Mouse (Mus musculus): ENCODE results near the gene Prkcz. TPM values are rescaled to one million over a fixed set of nuclear protein-coding genes. Genes with fewer than 3 reads are reported as not detected.

Gene Prkcz
- polyA plus RNA-seq, 1 experiment from 2014 or later, result 17.6 TPM

DNA sequence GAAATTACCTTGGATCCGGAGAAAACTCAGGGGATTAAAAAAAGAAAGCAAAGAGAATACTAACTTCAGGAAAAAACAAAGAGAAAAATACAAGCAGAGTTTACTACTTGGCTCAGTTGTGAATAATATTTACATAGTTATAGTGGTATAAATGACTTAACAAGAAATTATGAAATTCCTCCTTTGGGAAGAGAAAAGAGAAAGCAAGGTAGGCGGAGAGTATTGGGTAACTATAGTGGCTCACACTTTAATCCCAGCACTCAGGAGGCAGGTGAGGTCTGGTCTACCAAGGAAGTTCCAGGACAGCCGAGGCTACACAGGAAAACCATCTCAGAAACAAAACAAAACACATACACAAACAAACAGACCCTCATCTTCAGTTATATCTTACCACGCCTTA, 133.2 kb downstream of the Prkcz start:
- no peak overlapping the region for H3K4me2 ChIP-seq
- 85% methylated on average over 4 of the region's 4 CpGs for WGBS
- no peak overlapping the region for H3K9ac ChIP-seq (ENCODE audit: low read length)
- DNase-seq (ENCODE audit: low spot score, missing footprints) (no peak), ATAC-seq (ENCODE audit: low FRiP score) (no peak)
- H3K4me3 ChIP-seq (ENCODE audit: low read depth, low read length), result no peak overlapping the region
- H3K9me3 ChIP-seq (ENCODE audit: control insufficient read depth, low read length), result no peaks in the 10 kb centered on the region
- peaks cover 5% of the 10 kb centered on the region; the same call in 1 of the 2 replicates for H3K4me1 ChIP-seq (ENCODE audit: control insufficient read depth, insufficient read depth, low read length)
- no peaks in the 10 kb centered on the region for H3K36me3 ChIP-seq (ENCODE audit: control insufficient read depth, insufficient read depth, low read length)
- no peaks in the 10 kb centered on the region for H3K27me3 ChIP-seq (ENCODE audit: control insufficient read depth, insufficient read depth, low read length)
- H3K27ac ChIP-seq (ENCODE audit: low read depth, low read length), result no peak overlapping the region

DNA sequence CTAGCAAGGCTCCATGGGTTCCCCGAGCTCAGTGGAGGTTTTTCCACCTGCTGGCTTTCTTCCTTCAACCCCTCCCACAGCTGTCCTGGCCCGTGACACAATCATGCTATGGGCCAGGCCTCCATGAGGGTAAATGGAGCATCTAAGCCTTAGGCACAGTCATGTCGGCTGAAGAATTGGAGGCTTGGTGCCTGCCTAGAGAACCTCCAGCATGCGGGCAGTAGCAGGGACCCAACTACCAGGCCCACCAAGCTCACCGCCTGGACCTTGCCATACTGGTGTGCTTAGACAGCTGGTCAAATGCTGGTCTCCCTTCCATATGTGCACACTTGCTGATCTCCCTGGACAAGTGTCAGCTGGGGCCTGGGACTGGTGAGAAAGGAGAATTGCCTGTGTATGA, 135.2 kb downstream of the Prkcz start:
- Histone ChIP-seq H3K4me1 (ENCODE audit: control insufficient read depth, insufficient read depth, low read length) (peaks cover 8% of the 10 kb centered on the region), H3K36me3 (ENCODE audit: control insufficient read depth, insufficient read depth, low read length) (no peaks in the 10 kb centered on the region), H3K27ac (ENCODE audit: low read depth, low read length) (no peak overlapping the region), H3K9me3 (ENCODE audit: control insufficient read depth, low read length) (no peaks in the 10 kb centered on the region), H3K4me2 (no peak overlapping the region), H3K27me3 (ENCODE audit: control insufficient read depth, insufficient read depth, low read length) (no peaks in the 10 kb centered on the region), H3K9ac (ENCODE audit: low read length) (no peak overlapping the region), H3K4me3 (ENCODE audit: low read depth, low read length) (no peak overlapping the region)
- no peak for ATAC-seq (ENCODE audit: low FRiP score)
- no peak for DNase-seq (ENCODE audit: low spot score, missing footprints)
- 83% methylated on average over 5 of the region's 5 CpGs for WGBS

DNA sequence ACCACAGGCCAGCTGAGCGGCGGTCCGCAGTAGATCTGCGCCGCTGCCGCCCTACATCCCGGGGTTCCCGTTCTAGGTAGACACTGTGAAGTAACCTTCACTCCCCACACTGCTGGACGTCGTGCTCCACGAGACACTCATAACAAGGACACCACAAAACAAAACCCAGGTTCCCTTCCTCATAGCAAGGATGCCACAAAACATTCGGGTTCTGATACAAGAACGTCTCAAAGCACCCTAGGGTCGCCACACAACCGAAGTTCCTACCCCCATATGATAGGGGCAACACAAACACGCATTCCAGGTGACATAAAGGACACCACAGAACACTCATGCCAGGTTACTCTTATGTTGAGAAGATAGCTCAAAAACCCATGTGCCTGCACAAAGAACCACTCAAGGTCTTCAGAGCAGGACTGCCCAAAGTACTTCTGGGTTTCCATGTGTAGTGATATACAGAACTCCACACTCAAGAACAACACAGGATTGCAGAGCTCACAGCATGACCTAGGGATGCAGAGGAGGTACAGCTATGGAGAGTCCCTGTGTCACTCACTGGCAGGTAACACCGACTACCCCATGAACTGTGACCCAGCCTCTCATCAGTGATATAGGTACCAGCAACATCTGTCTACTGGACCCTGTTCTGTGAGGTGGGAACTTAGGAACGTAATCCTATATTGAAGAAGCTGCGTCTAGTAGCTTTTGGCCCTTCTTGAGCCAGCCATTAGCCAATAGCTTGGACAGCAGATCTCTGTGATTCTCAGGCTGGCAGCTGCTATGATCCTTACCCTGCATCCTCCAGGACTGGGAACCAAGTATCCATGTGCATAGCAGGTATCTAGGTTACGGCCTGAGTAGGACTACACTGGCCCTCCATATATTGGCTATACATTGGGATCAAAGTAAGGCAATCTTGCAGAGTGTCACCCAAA, 137.3 kb downstream of the Prkcz start:
- no peak for ATAC-seq (ENCODE audit: low FRiP score)
- Histone ChIP-seq H3K4me2 (peak overlapping the region; percentile 50), H3K4me3 (ENCODE audit: low read depth, low read length) (peak overlapping the region; percentile 96), H3K9ac (ENCODE audit: low read length) (peak overlapping the region; percentile 68), H3K27ac (ENCODE audit: low read depth, low read length) (peak overlapping the region; percentile 64), H3K36me3 (ENCODE audit: control insufficient read depth, insufficient read depth, low read length) (no peaks in the 10 kb centered on the region), H3K4me1 (ENCODE audit: control insufficient read depth, insufficient read depth, low read length) (peaks cover 24% of the 10 kb centered on the region), H3K9me3 (ENCODE audit: control insufficient read depth, low read length) (no peaks in the 10 kb centered on the region), H3K27me3 (ENCODE audit: control insufficient read depth, insufficient read depth, low read length) (no peaks in the 10 kb centered on the region)
- peak; percentile 94 for DNase-seq (ENCODE audit: low spot score, missing footprints)
- 35% methylated on average over 20 of the region's 20 CpGs for WGBS

DNA sequence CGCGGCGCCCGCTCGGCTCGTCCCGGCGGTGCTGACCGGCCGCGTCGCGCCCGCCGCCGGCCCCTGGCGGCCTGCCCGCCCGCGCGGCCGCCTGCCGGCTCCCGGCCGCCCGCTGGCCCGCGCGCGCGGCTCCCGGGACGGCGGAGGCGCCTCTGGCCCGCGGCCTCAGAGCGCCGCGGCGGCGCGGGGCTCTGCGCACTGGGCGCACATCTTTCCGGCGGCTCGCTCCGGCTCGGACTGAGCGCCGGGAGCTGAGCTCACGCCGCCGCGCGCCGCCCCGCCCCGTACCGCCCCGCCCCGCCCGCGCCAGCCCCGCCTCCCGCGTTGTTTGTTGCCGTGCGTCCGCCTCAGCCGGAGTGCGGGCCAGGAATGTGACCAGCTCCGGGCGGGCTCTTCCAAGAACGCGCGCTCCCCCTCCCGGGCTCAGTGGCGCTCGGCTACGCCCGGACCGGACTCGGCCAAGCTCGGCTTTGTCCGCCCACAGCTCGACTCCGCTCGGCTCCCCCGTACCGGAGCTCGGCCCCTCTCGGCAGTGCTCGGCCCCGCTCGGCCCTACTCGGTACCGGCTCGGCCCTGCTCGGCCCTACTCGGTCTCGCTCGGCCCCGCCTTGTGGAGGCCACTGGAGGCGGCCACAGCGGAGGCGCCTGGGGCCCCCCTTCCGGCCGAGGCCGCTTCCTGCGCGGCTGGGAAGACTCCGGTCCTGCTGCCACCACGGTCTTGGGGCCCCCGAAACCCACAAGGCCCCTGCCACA, 138.1 kb downstream of the Prkcz start:
- Histone ChIP-seq H3K4me2 (peak overlapping the region; percentile 99), H3K4me3 (ENCODE audit: low read depth, low read length) (peak overlapping the region; percentile 96), H3K36me3 (ENCODE audit: control insufficient read depth, insufficient read depth, low read length) (no peaks in the 10 kb centered on the region), H3K27me3 (ENCODE audit: control insufficient read depth, insufficient read depth, low read length) (no peaks in the 10 kb centered on the region), H3K9ac (ENCODE audit: low read length) (peak overlapping the region; percentile 95), H3K27ac (ENCODE audit: low read depth, low read length) (peak overlapping the region; percentile 64), H3K9me3 (ENCODE audit: control insufficient read depth, low read length) (no peaks in the 10 kb centered on the region), H3K4me1 (ENCODE audit: control insufficient read depth, insufficient read depth, low read length) (peaks cover 31% of the 10 kb centered on the region)
- DNase-seq (ENCODE audit: low spot score, missing footprints) (peak; percentile 100), ATAC-seq (ENCODE audit: low FRiP score) (peak; percentile 99)
- WGBS, result under 1% methylated on average over 54 of the region's 116 CpGs

DNA sequence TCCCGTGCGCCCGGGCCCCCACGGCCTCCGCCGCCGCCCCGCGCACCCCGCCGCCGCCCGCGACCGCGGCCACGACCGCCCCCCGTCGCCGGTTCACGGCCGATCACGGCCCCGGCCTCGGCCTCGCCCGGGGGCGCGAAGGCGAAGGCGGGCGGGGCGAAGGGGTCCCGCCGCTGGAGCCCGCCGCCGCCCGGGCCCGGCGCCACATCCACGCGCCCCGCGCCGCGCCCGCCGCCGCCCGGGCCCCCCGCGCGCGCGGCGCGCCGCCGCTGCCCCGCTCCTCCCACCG, 138.7 kb downstream of the Prkcz start, which contains the start of gene Ski:
Gene Ski, minus strand, starts transcription at position 41 of the 289 bp plus-strand sequence.
- DNase-seq (ENCODE audit: low spot score, missing footprints) (no peak), ATAC-seq (ENCODE audit: low FRiP score) (no peak)
- H3K4me1 ChIP-seq (ENCODE audit: control insufficient read depth, insufficient read depth, low read length), result peaks cover 33% of the 10 kb centered on the region
- no peaks in the 10 kb centered on the region for H3K27me3 ChIP-seq (ENCODE audit: control insufficient read depth, insufficient read depth, low read length)
- peak within 1 kb of the TSS; percentile 96 for H3K4me3 ChIP-seq (ENCODE audit: low read depth, low read length)
- no peaks in the 10 kb centered on the region for H3K9me3 ChIP-seq (ENCODE audit: control insufficient read depth, low read length)
- peak within 1 kb of the TSS; percentile 99 for H3K4me2 ChIP-seq
- peak within 1 kb of the TSS; percentile 64 for H3K27ac ChIP-seq (ENCODE audit: low read depth, low read length)
- H3K36me3 ChIP-seq (ENCODE audit: control insufficient read depth, insufficient read depth, low read length), result no peaks in the 10 kb centered on the region
- under 1% methylated on average over 37 of the region's 63 CpGs for WGBS
- peak within 1 kb of the TSS; percentile 95 for H3K9ac ChIP-seq (ENCODE audit: low read length)

DNA sequence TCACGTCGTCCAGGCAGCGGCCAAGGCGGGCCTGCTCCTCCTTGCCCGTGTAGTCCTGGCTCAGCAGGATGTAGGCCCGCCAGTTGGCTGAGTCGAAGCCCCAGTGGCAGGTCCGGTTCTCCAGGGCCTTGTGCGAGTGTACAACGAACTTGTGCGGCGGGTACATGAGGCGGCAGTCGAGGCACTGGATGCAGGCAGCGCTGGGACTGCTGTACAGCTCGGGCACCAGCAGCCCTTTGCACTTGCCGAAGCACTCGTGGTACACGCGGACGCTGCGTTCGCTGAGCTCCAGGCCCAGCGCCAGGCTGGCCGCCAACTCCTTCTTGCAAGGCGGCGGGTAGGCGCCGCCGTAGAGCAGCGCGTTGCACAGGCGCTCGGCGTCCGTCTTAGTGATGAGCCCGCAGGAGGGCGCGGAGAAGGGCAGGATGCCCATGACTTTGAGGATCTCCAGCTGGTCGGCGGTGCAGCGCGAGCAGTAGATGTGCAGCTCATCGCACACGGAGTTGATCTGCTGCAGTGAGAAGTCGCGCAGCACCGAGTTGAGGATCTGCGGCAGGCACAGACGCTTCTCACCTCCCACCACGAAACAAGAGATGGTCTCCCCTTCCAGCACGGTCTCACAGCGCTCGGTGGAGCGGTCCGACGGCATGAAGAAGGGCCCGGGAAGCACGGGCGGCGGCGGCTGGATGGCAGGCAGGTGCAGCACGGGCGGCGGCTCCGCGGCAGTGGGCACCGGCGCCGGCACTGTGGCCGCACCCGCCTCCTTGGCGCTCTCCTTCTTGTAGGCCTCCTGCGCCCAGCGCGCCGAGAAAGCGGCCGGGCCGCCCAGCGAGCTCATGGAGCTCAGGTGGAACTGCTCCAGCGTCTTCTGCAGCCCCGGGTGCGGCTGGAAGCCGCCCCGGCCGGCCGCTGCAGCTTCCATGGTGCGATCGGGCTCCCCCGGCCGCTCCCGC, 139.3 kb downstream of the Prkcz start:
- Histone ChIP-seq H3K4me1 (ENCODE audit: control insufficient read depth, insufficient read depth, low read length) (peaks cover 37% of the 10 kb centered on the region), H3K4me2 (peak overlapping the region; percentile 99), H3K27ac (ENCODE audit: low read depth, low read length) (peak overlapping the region; percentile 48), H3K36me3 (ENCODE audit: control insufficient read depth, insufficient read depth, low read length) (no peaks in the 10 kb centered on the region), H3K9ac (ENCODE audit: low read length) (peak overlapping the region; percentile 95), H3K4me3 (ENCODE audit: low read depth, low read length) (peak overlapping the region; percentile 96), H3K9me3 (ENCODE audit: control insufficient read depth, low read length) (no peaks in the 10 kb centered on the region), H3K27me3 (ENCODE audit: control insufficient read depth, insufficient read depth, low read length) (no peaks in the 10 kb centered on the region)
- peak; percentile 97 for DNase-seq (ENCODE audit: low spot score, missing footprints)
- no peak for ATAC-seq (ENCODE audit: low FRiP score)
- WGBS, result under 1% methylated on average over 74 of the region's 93 CpGs

DNA sequence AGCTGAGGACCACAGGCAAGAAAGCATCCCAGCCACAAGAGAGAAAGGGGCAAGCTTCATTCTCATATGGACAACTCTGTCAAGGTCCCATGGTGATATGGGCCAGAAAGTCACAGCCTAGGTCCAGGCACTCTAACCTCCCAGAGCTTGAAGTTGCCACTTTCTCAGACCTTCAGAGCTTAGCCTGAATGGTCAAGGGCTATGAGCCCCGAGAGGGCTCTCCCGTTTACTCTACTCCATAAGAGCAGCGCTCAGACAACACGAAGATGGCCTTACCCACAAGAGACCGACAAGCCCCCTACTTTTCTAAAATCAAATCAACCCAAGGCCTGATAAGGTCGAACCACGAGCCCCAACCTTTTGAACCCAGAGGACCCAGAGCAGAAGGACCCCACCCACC, 140.1 kb downstream of the Prkcz start:
- Histone ChIP-seq H3K27me3 (ENCODE audit: control insufficient read depth, insufficient read depth, low read length) (no peaks in the 10 kb centered on the region), H3K9ac (ENCODE audit: low read length) (peak overlapping the region; percentile 95), H3K9me3 (ENCODE audit: control insufficient read depth, low read length) (no peaks in the 10 kb centered on the region), H3K4me2 (peak overlapping the region; percentile 99), H3K4me1 (ENCODE audit: control insufficient read depth, insufficient read depth, low read length) (peaks cover 40% of the 10 kb centered on the region), H3K4me3 (ENCODE audit: low read depth, low read length) (peak overlapping the region; percentile 96), H3K36me3 (ENCODE audit: control insufficient read depth, insufficient read depth, low read length) (no peaks in the 10 kb centered on the region), H3K27ac (ENCODE audit: low read depth, low read length) (no peak overlapping the region)
- ATAC-seq (ENCODE audit: low FRiP score) (no peak), DNase-seq (ENCODE audit: low spot score, missing footprints) (peak; percentile 94)
- WGBS, result 0% methylated on average over 7 of the region's 7 CpGs

DNA sequence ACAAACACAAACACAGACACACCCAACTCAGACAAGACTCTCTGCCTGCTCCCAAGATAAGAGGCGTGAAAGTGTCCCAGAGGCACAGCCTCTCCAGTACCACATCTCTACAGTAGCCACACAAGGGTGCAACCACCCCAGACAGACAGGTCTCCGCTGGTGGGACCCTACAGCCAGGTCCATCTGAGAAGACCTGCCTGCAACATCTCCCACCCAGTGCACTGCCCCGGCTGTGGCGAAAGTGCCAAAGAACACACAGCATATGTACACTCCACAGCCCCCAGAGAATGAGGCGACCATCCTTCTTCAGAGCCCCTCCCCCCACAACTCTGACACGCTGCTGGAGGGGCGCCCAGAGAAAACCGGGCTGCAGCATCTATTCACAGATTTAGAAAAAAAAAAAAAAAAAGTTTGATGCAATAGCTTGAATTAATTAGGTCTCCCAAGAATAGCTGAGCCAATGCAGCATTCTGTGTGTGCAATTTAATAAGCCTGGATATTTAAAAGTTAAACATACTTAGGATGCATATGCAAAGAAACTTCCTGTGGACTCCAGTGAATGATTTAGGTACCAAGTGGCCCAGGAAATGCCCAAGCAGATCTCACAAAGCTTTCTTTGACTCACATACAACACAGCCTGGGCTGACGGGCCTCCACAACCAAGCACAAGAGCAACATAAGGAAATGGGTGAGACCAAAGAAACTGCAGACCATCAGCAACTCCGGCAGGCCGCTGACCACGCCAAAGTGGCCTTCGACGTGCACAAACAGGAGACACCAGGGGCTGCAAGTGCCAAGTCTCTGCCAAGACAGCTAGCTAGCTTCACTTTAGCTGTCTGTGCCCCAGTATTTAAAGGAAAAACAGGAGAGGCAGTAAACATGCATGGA, 140.7 kb downstream of the Prkcz start:
- no peak for DNase-seq (ENCODE audit: low spot score, missing footprints)
- 13% methylated on average over 14 of the region's 14 CpGs for WGBS
- no peak for ATAC-seq (ENCODE audit: low FRiP score)
- Histone ChIP-seq H3K4me2 (peak overlapping the region; percentile 99), H3K27ac (ENCODE audit: low read depth, low read length) (no peak overlapping the region), H3K9ac (ENCODE audit: low read length) (peak overlapping the region; percentile 95), H3K4me1 (ENCODE audit: control insufficient read depth, insufficient read depth, low read length) (peaks cover 43% of the 10 kb centered on the region), H3K27me3 (ENCODE audit: control insufficient read depth, insufficient read depth, low read length) (no peaks in the 10 kb centered on the region), H3K36me3 (ENCODE audit: control insufficient read depth, insufficient read depth, low read length) (no peaks in the 10 kb centered on the region), H3K9me3 (ENCODE audit: control insufficient read depth, low read length) (no peaks in the 10 kb centered on the region), H3K4me3 (ENCODE audit: low read depth, low read length) (peak overlapping the region; percentile 96)
